Mouse (Mus musculus) lung, embryonic 16.5 days (tissue): ENCODE data around the gene Gm20431. TPM values are rescaled to one million over a fixed set of nuclear protein-coding genes. Genes with fewer than 3 reads are reported as not detected.

Experiments
- ATAC-seq: fragments of 200-750 bp; cut with Nextera tagmentation; 2 replicates; pipeline ENCODE4 v1.8.0; 2017; ENCODE audit warnings: low read depth, mild to moderate bottlenecking, moderate library complexity
- H3K27ac ChIP-seq: fragments of 300-500 bp; sonication (generic); 2 replicates; pipeline ENCODE4 v1.5.1; 2014; ENCODE audit warnings: mild to moderate bottlenecking, control low read depth, low read length
- H3K27me3 ChIP-seq: fragments of 300-500 bp; sonication (generic); 2 replicates; pipeline ENCODE4 v1.6.1; 2014; ENCODE audit warnings: low read depth, low read length, mixed read lengths; ENCODE audit not compliant: control insufficient read depth, insufficient read depth
- H3K36me3 ChIP-seq: fragments of 300-500 bp; sonication (generic); 2 replicates; pipeline ENCODE4 v1.6.1; 2014; ENCODE audit warnings: low read length; ENCODE audit not compliant: control insufficient read depth, insufficient read depth
- H3K4me1 ChIP-seq: fragments of 300-500 bp; sonication (generic); replicated peaks from 2 replicates; pipeline ENCODE4 v1.6.1; 2014; ENCODE audit warnings: low read length, mixed read lengths; ENCODE audit not compliant: control insufficient read depth, insufficient read depth
- H3K4me2 ChIP-seq: fragments of 300-500 bp; sonication (generic); 2 replicates; pipeline ENCODE4 v1.6.1; 2014; ENCODE audit warnings: low read depth, low read length, control low read depth
- H3K4me3 ChIP-seq: fragments of 300-500 bp; sonication (generic); 2 replicates; pipeline ENCODE4 v1.5.1; 2014; ENCODE audit warnings: mild to moderate bottlenecking, low read length, control low read depth
- H3K9ac ChIP-seq: fragments of 300-500 bp; sonication (generic); 2 replicates; pipeline ENCODE4 v1.6.1; 2014; ENCODE audit warnings: low read length, control low read depth
- H3K9me3 ChIP-seq: fragments of 300-500 bp; sonication (generic); 2 replicates; pipeline ENCODE4 v1.6.1; 2016; ENCODE audit warnings: low read length; ENCODE audit not compliant: control insufficient read depth
- WGBS: fragments of 180-500 bp; shearing (Covaris S2); extraction: QIAGEN DNeasy Blood & Tissue Kit; methylation state at CpG from one replicate; pipeline ENCODE4 v1.1.7; 2014; 5-methylcytosine and 5-hydroxymethylcytosine counted together
- polyA plus RNA-seq: library from polyadenylated mRNA; unstranded; fragments of >200 nt; fragmentation: Nextera tagmentation; extraction: Ambion mirVana; gene quantifications from 2 replicates; pipeline ENCODE4 v1.2.1, GENCODE M21; 2015

Gene Gm20431
- polyA plus RNA-seq, 1 experiment from 2014 or later: 8.4 TPM

DNA sequence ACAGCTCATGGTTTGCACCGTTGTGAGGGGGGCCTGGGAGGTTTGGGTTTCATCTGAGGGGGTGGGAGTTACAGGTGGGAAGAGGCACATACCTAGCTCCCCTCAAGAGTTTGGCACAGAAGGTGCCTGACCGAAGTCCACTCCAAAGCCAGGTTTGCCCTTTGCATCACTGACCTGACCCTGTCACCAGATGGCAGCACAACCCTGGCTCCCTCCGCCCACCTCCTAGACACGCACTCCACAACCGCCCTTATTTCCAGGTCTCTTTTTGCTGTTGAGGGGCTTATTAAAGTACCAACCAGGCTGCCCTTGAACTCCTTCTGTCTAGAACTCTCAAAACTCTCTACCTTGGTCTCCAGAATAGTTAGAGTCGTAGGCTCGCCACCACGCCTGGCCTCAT lies 20.0 kb downstream of the Gm20431 start:
- no peak overlapping the region for H3K4me3 ChIP-seq
- H3K36me3 ChIP-seq: peaks cover 13% of the 10 kb centered on the region; the same call in 1 of the 2 replicates
- no peak overlapping the region for H3K4me2 ChIP-seq
- H3K27me3 ChIP-seq: no peaks in the 10 kb centered on the region
- 39% methylated on average over 8 of the region's 8 CpGs for WGBS
- H3K9me3 ChIP-seq: peaks cover 3% of the 10 kb centered on the region; the same call in 1 of the 2 replicates
- no peaks in the 10 kb centered on the region for H3K4me1 ChIP-seq
- ATAC-seq: peak; percentile 39; the same call in 1 of the 2 replicates
- no peak overlapping the region for H3K9ac ChIP-seq
- no peak overlapping the region for H3K27ac ChIP-seq

DNA sequence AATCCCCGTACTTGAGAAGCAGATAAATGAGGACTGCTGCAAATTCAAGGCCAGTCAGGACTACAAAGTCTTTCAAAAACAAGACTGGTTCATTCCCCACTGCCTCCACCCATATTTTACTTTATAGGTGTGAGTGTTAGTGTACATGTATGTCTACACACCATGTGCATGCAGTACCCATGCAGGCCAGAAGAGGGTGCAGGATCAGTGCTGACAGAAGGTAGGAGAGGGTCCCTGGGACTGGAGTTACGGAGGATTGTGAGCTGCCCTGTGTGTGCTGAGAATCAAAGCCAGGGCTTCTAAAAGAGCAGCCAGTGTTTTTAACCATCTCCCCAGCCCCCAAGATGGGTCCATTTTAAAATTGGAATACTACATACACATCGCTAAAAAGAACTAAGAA lies 21.0 kb downstream of the Gm20431 start:
- no peak for ATAC-seq
- Histone ChIP-seq H3K4me2 (no peak overlapping the region), H3K36me3 (peaks cover 13% of the 10 kb centered on the region; the same call in 1 of the 2 replicates), H3K9ac (no peak overlapping the region), H3K9me3 (peaks cover 3% of the 10 kb centered on the region; the same call in 1 of the 2 replicates), H3K4me1 (no peaks in the 10 kb centered on the region), H3K27me3 (no peaks in the 10 kb centered on the region), H3K4me3 (no peak overlapping the region), H3K27ac (no peak overlapping the region)
- 86% methylated on average over 3 of the region's 3 CpGs for WGBS

DNA sequence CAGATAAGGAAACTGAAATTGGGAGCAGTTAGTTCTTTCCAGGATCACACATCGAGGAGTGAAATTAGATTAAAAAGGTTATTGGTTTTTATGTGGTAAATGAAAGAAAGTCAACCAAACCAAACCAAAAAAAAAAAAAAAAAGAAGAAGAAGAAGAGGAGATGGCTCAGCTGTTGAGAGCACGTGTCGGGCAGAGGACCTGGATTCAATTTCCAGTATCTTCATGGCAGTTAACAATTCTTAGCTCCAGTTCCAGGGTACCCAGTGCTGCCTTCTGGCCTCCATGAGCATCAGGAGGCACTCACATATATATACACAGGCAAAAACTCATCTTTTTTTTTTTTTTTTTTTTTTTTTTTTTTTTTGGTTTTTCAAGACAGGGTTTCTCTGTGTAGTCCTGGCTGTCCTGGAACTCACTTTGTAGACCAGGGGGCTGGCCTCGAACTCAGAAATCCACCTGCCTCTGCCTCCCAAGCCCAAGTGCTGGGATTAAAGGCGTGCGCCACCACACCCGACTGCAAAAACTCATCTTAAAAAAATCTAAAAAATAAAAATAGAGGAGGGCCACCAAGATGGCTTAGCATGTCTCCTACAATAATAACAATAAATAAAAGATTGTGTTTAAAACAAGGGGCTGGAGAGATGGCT lies 26.3 kb downstream of the Gm20431 start:
- 0 out of 2 replicates have a peak overlapping the region, but pooled peaks have one; percentile 28 for H3K27ac ChIP-seq
- WGBS: 75% methylated on average over 7 of the region's 7 CpGs

DNA sequence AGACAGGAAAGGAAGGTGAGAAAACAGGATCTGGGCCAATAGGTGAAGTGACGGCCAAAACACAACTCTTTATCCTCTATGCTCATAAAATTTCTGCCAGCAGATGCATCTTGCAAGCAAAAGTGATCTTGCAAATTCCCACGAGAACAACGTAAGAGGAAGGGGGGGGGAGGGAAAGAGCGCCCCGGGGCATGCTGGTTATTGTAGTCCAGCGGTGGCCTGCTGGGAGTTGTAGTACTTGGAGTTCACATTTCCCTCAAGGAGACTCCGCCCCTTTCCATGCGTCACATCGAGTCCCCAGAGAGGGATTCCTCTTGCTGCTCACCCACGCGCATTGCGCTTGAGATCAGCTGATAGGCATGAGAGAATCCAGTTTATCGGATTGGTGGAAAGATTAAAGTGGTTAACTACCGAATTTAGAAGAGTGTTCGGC lies 26.9 kb downstream of the Gm20431 start:
- Histone ChIP-seq H3K36me3 (no peaks in the 10 kb centered on the region), H3K27ac (peak overlapping the region; percentile 71), H3K4me3 (peak overlapping the region; percentile 42), H3K4me1 (peaks cover 27% of the 10 kb centered on the region), H3K9ac (peak overlapping the region; percentile 57), H3K9me3 (no peaks in the 10 kb centered on the region), H3K4me2 (peak overlapping the region; percentile 73), H3K27me3 (no peaks in the 10 kb centered on the region)
- under 1% methylated on average over 15 of the region's 15 CpGs for WGBS
- peak; percentile 83 for ATAC-seq

More for the DNA sequence above, 26.3 kb downstream of the Gm20431 start:
- no peak for ATAC-seq
- no peaks in the 10 kb centered on the region for H3K36me3 ChIP-seq
- H3K9me3 ChIP-seq: no peaks in the 10 kb centered on the region
- peaks cover 20% of the 10 kb centered on the region for H3K4me1 ChIP-seq
- H3K4me3 ChIP-seq: peak overlapping the region; percentile 40
- peak overlapping the region; percentile 73 for H3K4me2 ChIP-seq
- no peaks in the 10 kb centered on the region for H3K27me3 ChIP-seq
- no peak overlapping the region; the same call in 1 of the 2 replicates for H3K9ac ChIP-seq

DNA sequence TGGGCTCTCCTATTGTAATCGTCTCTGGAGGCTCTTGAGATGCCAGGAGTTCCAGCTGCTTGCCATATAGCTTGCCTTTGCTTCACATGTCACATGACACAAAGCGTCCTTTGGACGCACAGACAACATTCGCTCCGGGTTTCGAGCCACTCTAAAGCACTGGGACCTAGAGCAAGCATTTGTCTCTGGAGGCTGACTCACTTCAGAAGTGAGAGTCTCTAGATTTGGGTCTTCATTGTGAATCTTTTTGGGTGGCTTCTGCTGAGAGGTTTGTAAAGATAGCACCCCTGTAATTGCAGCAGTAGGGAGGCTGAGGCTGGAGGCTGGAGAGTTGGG lies 27.8 kb downstream of the Gm20431 start:
- no peak overlapping the region for H3K4me2 ChIP-seq
- H3K9ac ChIP-seq: no peak overlapping the region
- peaks cover 35% of the 10 kb centered on the region for H3K4me1 ChIP-seq
- ATAC-seq: no peak
- no peaks in the 10 kb centered on the region for H3K27me3 ChIP-seq
- WGBS: 62% methylated on average over 6 of the region's 6 CpGs
- no peak overlapping the region for H3K4me3 ChIP-seq
- no peaks in the 10 kb centered on the region for H3K36me3 ChIP-seq
- no peak overlapping the region for H3K27ac ChIP-seq
- no peaks in the 10 kb centered on the region for H3K9me3 ChIP-seq

GRCm38 (mm10) chr2:167632731-167633536 lies 28.4 kb downstream of the Gm20431 start:
- WGBS: 59% methylated on average over 12 of the region's 12 CpGs
- H3K4me1 ChIP-seq: peaks cover 41% of the 10 kb centered on the region

DNA sequence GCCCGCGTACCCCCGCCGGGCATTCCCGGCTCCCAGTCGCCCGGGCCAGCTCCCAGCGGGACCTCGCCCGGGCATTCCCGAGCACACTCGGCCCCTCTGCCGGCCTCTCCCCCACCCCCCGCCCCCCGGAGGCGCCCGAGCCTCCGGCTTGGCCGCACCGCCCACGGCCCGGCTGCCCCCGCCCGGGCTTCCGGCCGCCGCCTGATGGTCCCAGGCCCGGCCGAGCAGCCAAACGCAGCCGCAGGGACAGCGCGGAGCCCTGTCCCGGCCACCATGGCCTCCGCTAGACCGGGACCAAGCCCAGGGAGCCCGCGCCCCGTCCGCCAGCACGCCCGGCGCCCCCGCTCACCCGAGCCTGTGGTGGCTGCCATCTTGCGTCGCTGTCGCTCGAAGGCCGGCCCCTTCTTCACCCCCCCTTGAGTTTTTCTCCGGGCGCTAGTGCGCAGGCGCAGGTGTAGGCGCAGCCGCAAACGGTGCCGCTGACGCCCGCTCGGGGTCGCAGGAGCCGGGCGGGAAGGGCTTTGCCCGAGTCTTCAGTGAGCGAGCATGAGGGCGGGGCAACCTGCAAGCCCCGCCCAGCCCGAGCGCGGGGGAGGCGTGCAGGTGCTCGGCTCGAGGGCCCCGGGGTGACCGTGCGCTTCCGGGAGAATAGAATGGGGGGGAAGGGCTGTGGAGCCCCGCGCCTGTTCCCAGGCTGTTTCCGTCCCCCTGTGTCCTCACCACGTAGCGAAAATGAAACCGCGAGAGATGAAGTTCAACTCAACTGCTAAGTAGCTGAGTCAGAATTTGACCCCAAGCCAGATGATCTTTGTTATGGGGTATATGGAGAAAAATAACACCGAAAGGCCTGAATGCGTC lies 29.5 kb downstream of the Gm20431 start, which contains the start of gene Ube2v1:
Gene Ube2v1, minus strand, starts transcription at position 505 of the 858 bp plus-strand sequence.
- H3K9me3 ChIP-seq: no peaks in the 10 kb centered on the region
- peak within 1 kb of the TSS; percentile 85 for H3K4me3 ChIP-seq
- ATAC-seq: peak; percentile 86
- H3K9ac ChIP-seq: peak within 1 kb of the TSS; percentile 94
- H3K36me3 ChIP-seq: peaks cover 2% of the 10 kb centered on the region; the same call in 1 of the 2 replicates
- H3K4me1 ChIP-seq: peaks cover 43% of the 10 kb centered on the region
- peak within 1 kb of the TSS; percentile 85 for H3K27ac ChIP-seq
- H3K4me2 ChIP-seq: peak within 1 kb of the TSS; percentile 90
- under 1% methylated on average over 62 of the region's 87 CpGs for WGBS
- H3K27me3 ChIP-seq: no peaks in the 10 kb centered on the region

More at GRCm38 (mm10) chr2:167632731-167633536, 28.4 kb downstream of the Gm20431 start:
- H3K4me3 ChIP-seq: peak overlapping the region; percentile 85
- no peaks in the 10 kb centered on the region for H3K27me3 ChIP-seq
- H3K36me3 ChIP-seq: no peaks in the 10 kb centered on the region
- H3K9me3 ChIP-seq: no peaks in the 10 kb centered on the region
- peak overlapping the region; percentile 51 for H3K4me2 ChIP-seq
- peak overlapping the region; percentile 60 for H3K9ac ChIP-seq
- peak overlapping the region; percentile 85 for H3K27ac ChIP-seq
- no peak for ATAC-seq

DNA sequence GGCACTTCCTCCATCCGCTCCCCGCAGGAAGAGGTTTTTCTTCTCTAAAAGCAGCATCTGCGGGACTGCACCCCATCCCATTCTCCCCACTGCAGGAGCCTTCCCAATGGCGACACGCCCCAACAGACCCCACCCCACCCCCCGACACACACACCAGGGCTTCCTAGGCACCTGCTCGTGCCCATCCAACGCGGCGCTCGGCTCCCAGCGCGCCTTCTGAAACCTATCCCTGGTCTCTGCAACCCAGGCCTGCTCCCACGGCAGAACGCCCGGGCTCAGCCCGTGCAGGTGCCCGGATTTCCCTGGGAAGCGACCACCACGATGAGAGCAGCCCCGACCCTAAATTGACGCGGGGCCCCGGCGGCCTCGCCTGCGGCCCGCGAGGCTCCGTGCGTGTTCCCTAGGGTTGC lies 30.1 kb downstream of the Gm20431 start:
- peaks cover 43% of the 10 kb centered on the region for H3K4me1 ChIP-seq

More for the DNA sequence above, 30.1 kb downstream of the Gm20431 start:
- H3K9me3 ChIP-seq: no peaks in the 10 kb centered on the region
- H3K36me3 ChIP-seq: peaks cover 3% of the 10 kb centered on the region; the same call in 1 of the 2 replicates
- H3K27me3 ChIP-seq: no peaks in the 10 kb centered on the region
- peak overlapping the region; percentile 94 for H3K9ac ChIP-seq
- peak overlapping the region; percentile 90 for H3K4me2 ChIP-seq
- peak overlapping the region; percentile 84 for H3K27ac ChIP-seq
- H3K4me3 ChIP-seq: peak overlapping the region; percentile 85
- ATAC-seq: peak; percentile 1
- under 1% methylated on average over 26 of the region's 31 CpGs for WGBS
